ENCODE assay signal across 14 mouse cellular contexts in genomic region chr3:38397615-38397956, GRCm38 (mm10).
A peak's percentile ranks its signal among the peaks of the same experiment; 100 is the strongest.
DNase-seq lines count a peak whose midpoint lies in the region; ATAC-seq and TF ChIP-seq lines count a peak whose summit lies in the region.
"Had no signal": no experiment of that assay in that cellular context is flagged by ENCODE, and none has a peak within 500 bp of the region (broad histone marks: within the 10 kb centered on the region; RNA-seq: fewer than 3 reads in every experiment).

No protein-coding gene starts in this region.

- WGBS in heart, embryonic 13.5 days, result 60% methylated on average over 13 of the region's 13 CpGs
- 77% methylated on average over 13 of the region's 13 CpGs for WGBS in heart, embryonic 11.5 days (ENCODE audit: insufficient replicate concordance)
- 69% methylated on average over 13 of the region's 13 CpGs for WGBS in hindbrain, embryonic 10.5 days
- WGBS in hindbrain, embryonic 16.5 days, result 68% methylated on average over 13 of the region's 13 CpGs
- WGBS in midbrain, postnatal 0 days, result 61% methylated on average over 13 of the region's 13 CpGs
- 77% methylated on average over 13 of the region's 13 CpGs for WGBS in kidney, embryonic 16.5 days

- H3K9me3 ChIP-seq in heart, embryonic 13.5 days, result peaks cover 12% of the 10 kb centered on the region; the same call in 1 of the 2 replicates
- no peaks in the 10 kb centered on the region for H3K9me3 ChIP-seq in heart, embryonic 11.5 days (replicated peaks; ENCODE audit: control insufficient read depth, low read length)
- H3K9me3 ChIP-seq in hindbrain, embryonic 10.5 days, result no peaks in the 10 kb centered on the region
- H3K9me3 ChIP-seq in hindbrain, embryonic 16.5 days (ENCODE audit: control insufficient read depth, low read length), result peaks cover 5% of the 10 kb centered on the region; the same call in 1 of the 2 replicates
- no peaks in the 10 kb centered on the region for H3K9me3 ChIP-seq in midbrain, postnatal 0 days (ENCODE audit: low read length)
- no peaks in the 10 kb centered on the region for H3K9me3 ChIP-seq in kidney, embryonic 16.5 days (ENCODE audit: low read length)

- H3K4me2 ChIP-seq in heart, embryonic 13.5 days, result peak overlapping the region; percentile 72
- no peak overlapping the region for H3K4me2 ChIP-seq in heart, embryonic 11.5 days
- peak overlapping the region; percentile 60 for H3K4me2 ChIP-seq in hindbrain, embryonic 16.5 days (ENCODE audit: low read length)
- peak overlapping the region; percentile 55 for H3K4me2 ChIP-seq in midbrain, postnatal 0 days (ENCODE audit: low read depth, low read length, poor library complexity, severe bottlenecking)
- no peak overlapping the region for H3K4me2 ChIP-seq in kidney, embryonic 16.5 days (replicated peaks; ENCODE audit: low read depth, low read length)

- no peak for DNase-seq in hindbrain, embryonic 10.5 days (ENCODE audit: low spot score)
- DNase-seq in midbrain, postnatal 0 days (ENCODE audit: low spot score), result no peak
- DNase-seq in left cerebral cortex, adult 9 months (ENCODE audit: low spot score in 2 of 2), result no peak
- DNase-seq: heart, adult 18-20 months; heart, postnatal 4 days; kidney, adult 11 months; lung, embryonic 14.5 days; right cerebral cortex, postnatal 25 days had no signal

- no peak overlapping the region for H3K4me3 ChIP-seq in heart, embryonic 13.5 days
- H3K4me3 ChIP-seq in heart, embryonic 11.5 days (ENCODE audit: low read depth, low read length), result no peak overlapping the region
- peak overlapping the region; percentile 44; the same call in 1 of the 2 replicates for H3K4me3 ChIP-seq in hindbrain, embryonic 10.5 days
- H3K4me3 ChIP-seq in hindbrain, embryonic 16.5 days (ENCODE audit: low read length), result no peak overlapping the region
- H3K4me3 ChIP-seq in midbrain, postnatal 0 days (ENCODE audit: low read depth, low read length), result no peak overlapping the region
- no peak overlapping the region for H3K4me3 ChIP-seq in kidney, embryonic 16.5 days (ENCODE audit: low read length)
- H3K4me3 ChIP-seq: left cerebral cortex, adult 2 months had no signal

- peaks cover 9% of the 10 kb centered on the region; the same call in 1 of the 2 replicates for H3K4me1 ChIP-seq in heart, embryonic 13.5 days
- peaks cover 3% of the 10 kb centered on the region; the same call in 1 of the 2 replicates for H3K4me1 ChIP-seq in heart, embryonic 11.5 days (ENCODE audit: control insufficient read depth, insufficient read depth, low read length)
- peaks cover 13% of the 10 kb centered on the region for H3K4me1 ChIP-seq in hindbrain, embryonic 10.5 days (replicated peaks)
- peaks cover 6% of the 10 kb centered on the region for H3K4me1 ChIP-seq in hindbrain, embryonic 16.5 days (ENCODE audit: control insufficient read depth, insufficient read depth, low read depth, low read length)
- H3K4me1 ChIP-seq in midbrain, postnatal 0 days (ENCODE audit: insufficient read depth, low read length), result no peaks in the 10 kb centered on the region
- H3K4me1 ChIP-seq in kidney, embryonic 16.5 days (ENCODE audit: insufficient read depth, low read length), result 0 out of 2 replicates have a peak, but pooled peaks cover 7% of the 10 kb centered on the region

- no peak for TF ChIP-seq CTCF in midbrain, postnatal 0 days (IDR thresholded peaks at IDR 0.05)

- peaks cover 4% of the 10 kb centered on the region; the same call in 1 of the 2 replicates for H3K27me3 ChIP-seq in heart, embryonic 13.5 days (replicated peaks)
- no peaks in the 10 kb centered on the region for H3K27me3 ChIP-seq in heart, embryonic 11.5 days (ENCODE audit: control insufficient read depth, insufficient read depth, low read length)
- H3K27me3 ChIP-seq in hindbrain, embryonic 10.5 days (ENCODE audit: insufficient read depth, poor library complexity, severe bottlenecking), result peaks cover 23% of the 10 kb centered on the region
- no peaks in the 10 kb centered on the region for H3K27me3 ChIP-seq in hindbrain, embryonic 16.5 days (replicated peaks; ENCODE audit: control insufficient read depth, insufficient read depth, low read length)
- H3K27me3 ChIP-seq in midbrain, postnatal 0 days (ENCODE audit: insufficient read depth, low read length), result no peaks in the 10 kb centered on the region
- H3K27me3 ChIP-seq in kidney, embryonic 16.5 days (ENCODE audit: insufficient read depth, low read length), result no peaks in the 10 kb centered on the region

- no peaks in the 10 kb centered on the region for H3K36me3 ChIP-seq in heart, embryonic 13.5 days
- no peaks in the 10 kb centered on the region for H3K36me3 ChIP-seq in heart, embryonic 11.5 days (ENCODE audit: control insufficient read depth, insufficient read depth, low read length)
- H3K36me3 ChIP-seq in hindbrain, embryonic 10.5 days, result no peaks in the 10 kb centered on the region
- no peaks in the 10 kb centered on the region for H3K36me3 ChIP-seq in hindbrain, embryonic 16.5 days (ENCODE audit: control insufficient read depth, insufficient read depth, low read length)
- H3K36me3 ChIP-seq in midbrain, postnatal 0 days (ENCODE audit: insufficient read depth, low read length), result no peaks in the 10 kb centered on the region
- H3K36me3 ChIP-seq in kidney, embryonic 16.5 days (ENCODE audit: insufficient read depth, low read length), result no peaks in the 10 kb centered on the region

- no peak overlapping the region for H3K9ac ChIP-seq in heart, embryonic 13.5 days
- H3K9ac ChIP-seq in heart, embryonic 11.5 days (ENCODE audit: low read depth, low read length), result no peak overlapping the region
- no peak overlapping the region for H3K9ac ChIP-seq in hindbrain, embryonic 16.5 days (ENCODE audit: low read depth, low read length)
- no peak overlapping the region for H3K9ac ChIP-seq in midbrain, postnatal 0 days (replicated peaks; ENCODE audit: low read length, poor library complexity, severe bottlenecking)
- no peak overlapping the region for H3K9ac ChIP-seq in kidney, embryonic 16.5 days (replicated peaks; ENCODE audit: low read length)
- H3K9ac ChIP-seq: lung, embryonic 14.5 days had no signal

- no peak overlapping the region for H3K27ac ChIP-seq in heart, embryonic 13.5 days (replicated peaks)
- no peak overlapping the region for H3K27ac ChIP-seq in heart, embryonic 11.5 days (ENCODE audit: low read depth, low read length)
- no peak overlapping the region for H3K27ac ChIP-seq in hindbrain, embryonic 10.5 days
- no peak overlapping the region for H3K27ac ChIP-seq in hindbrain, embryonic 16.5 days (ENCODE audit: low read depth, low read length)
- H3K27ac ChIP-seq in midbrain, postnatal 0 days (ENCODE audit: low read depth, low read length), result peak overlapping the region; percentile 18; the same call in 1 of the 2 replicates
- H3K27ac ChIP-seq in kidney, embryonic 16.5 days (ENCODE audit: low read length), result no peak overlapping the region
- H3K27ac ChIP-seq: left cerebral cortex, adult 2 months; macrophage had no signal

- no peak for ATAC-seq in heart, embryonic 13.5 days (ENCODE audit: extremely low read depth, insufficient number of reproducible peaks, low FRiP score, low TSS enrichment)
- no peak for ATAC-seq in heart, embryonic 11.5 days (replicated peaks; ENCODE audit: insufficient number of reproducible peaks, low FRiP score, low TSS enrichment)
- peak; percentile 4; the same call in 1 of the 2 replicates for ATAC-seq in hindbrain, embryonic 16.5 days
- ATAC-seq in midbrain, postnatal 0 days (ENCODE audit: low FRiP score), result no peak
- no peak for ATAC-seq in kidney, embryonic 16.5 days (ENCODE audit: low FRiP score, low TSS enrichment)

Comparison
In these comparisons a context has a peak if more than half of its experiments do, and no peak if none do; other contexts are left out.
1. H3K4me2 ChIP-seq: peak in heart, embryonic 13.5 days (single experiment), hindbrain, embryonic 16.5 days (single experiment) and midbrain, postnatal 0 days (single experiment); none in heart, embryonic 11.5 days (single experiment) and kidney, embryonic 16.5 days (single experiment).